Mouse (Mus musculus) heart, postnatal 0 days (tissue): ENCODE measurements at regions not wholly inside any gene's neighbourhood (a gene's known extent, or its start where the extent isn't known, plus 50 kb on each side); places are given as distances from the start of the nearest gene placed in this dataset.

Experiments
- ATAC-seq: fragments of 200-750 bp; cut with Nextera tagmentation; 2 replicates; pipeline ENCODE4 v1.8.0; 2017; ENCODE audit warnings: low read depth, moderate number of reproducible peaks, moderate library complexity; ENCODE audit not compliant: insufficient read depth
- DNase-seq: peaks from one replicate; pipeline ENCODE4 v3.0.0-alpha.2; 2016; ENCODE audit warnings: low spot score
- H3K27ac ChIP-seq: fragments of 300-500 bp; sonication (generic); 2 replicates; pipeline ENCODE4 v1.5.1; 2014; ENCODE audit warnings: low read depth, mild to moderate bottlenecking
- H3K27me3 ChIP-seq: fragments of 300-500 bp; sonication (generic); 2 replicates; pipeline ENCODE4 v1.6.1; 2014; ENCODE audit warnings: low read length, mixed read lengths; ENCODE audit not compliant: control insufficient read depth, insufficient read depth
- H3K36me3 ChIP-seq: fragments of 300-500 bp; sonication (generic); replicated peaks from 2 replicates; pipeline ENCODE4 v1.6.1; 2014; ENCODE audit warnings: low read length, mixed read lengths; ENCODE audit not compliant: control insufficient read depth, insufficient read depth
- H3K4me1 ChIP-seq: fragments of 300-500 bp; sonication (generic); 2 replicates; pipeline ENCODE4 v1.6.1; 2014; ENCODE audit warnings: antibody characterized with exemption; ENCODE audit not compliant: control insufficient read depth, insufficient read depth
- H3K4me2 ChIP-seq: fragments of 300-500 bp; sonication (generic); 2 replicates; pipeline ENCODE4 v1.6.1; 2014; ENCODE audit warnings: low read depth, mild to moderate bottlenecking, low read length, moderate library complexity
- H3K4me3 ChIP-seq: fragments of 300-500 bp; sonication (generic); 2 replicates; pipeline ENCODE4 v1.5.1; 2014; ENCODE audit warnings: low read depth, low read length
- H3K9ac ChIP-seq: fragments of 300-500 bp; sonication (generic); replicated peaks from 2 replicates; pipeline ENCODE4 v1.6.1; 2014; ENCODE audit warnings: low read depth, low read length, mixed read lengths
- H3K9me3 ChIP-seq: fragments of 300-500 bp; sonication (generic); replicated peaks from 2 replicates; pipeline ENCODE4 v1.6.1; 2016; ENCODE audit warnings: low read length; ENCODE audit not compliant: control insufficient read depth
- CTCF ChIP-seq: IDR thresholded peaks from 2 replicates; pipeline ENCODE4 v1.5.1; 2016; ENCODE audit warnings: antibody characterized with exemption, control low read depth, low read depth
- EP300 ChIP-seq: IDR thresholded peaks from 2 replicates; pipeline ENCODE4 v1.6.1; 2016; ENCODE audit warnings: antibody characterized with exemption, low read depth
- WGBS: fragments of 180-500 bp; shearing (Covaris S2); extraction: QIAGEN DNeasy Blood & Tissue Kit; methylation state at CpG from one replicate; pipeline ENCODE4 v1.1.7; 2014; 5-methylcytosine and 5-hydroxymethylcytosine counted together

GRCm38 (mm10) chr5:41117658-41118057, 590.3 kb downstream of the Rab28 start:
- H3K27ac ChIP-seq: no peak overlapping the region
- H3K36me3 ChIP-seq: no peaks in the 10 kb centered on the region
- no peak overlapping the region for H3K9ac ChIP-seq
- H3K4me3 ChIP-seq: no peak overlapping the region
- no peaks in the 10 kb centered on the region for H3K27me3 ChIP-seq
- H3K4me2 ChIP-seq: no peak overlapping the region
- no peak for TF ChIP-seq CTCF
- no peak for TF ChIP-seq EP300
- 40% methylated on average over 3 of the region's 3 CpGs for WGBS
- H3K9me3 ChIP-seq: no peaks in the 10 kb centered on the region
- DNase-seq: no peak
- ATAC-seq: no peak
- no peaks in the 10 kb centered on the region for H3K4me1 ChIP-seq

- 45% methylated on average over 5 of the region's 5 CpGs for WGBS
- TF ChIP-seq EP300: no peak
- TF ChIP-seq CTCF: no peak
- Histone ChIP-seq H3K4me3 (no peak overlapping the region), H3K36me3 (no peaks in the 10 kb centered on the region), H3K9me3 (no peaks in the 10 kb centered on the region), H3K4me1 (no peaks in the 10 kb centered on the region), H3K4me2 (no peak overlapping the region), H3K27ac (no peak overlapping the region), H3K9ac (no peak overlapping the region), H3K27me3 (no peaks in the 10 kb centered on the region)
- ATAC-seq (no peak), DNase-seq (no peak)
These were observed 620.2 kb downstream of the Rab28 start for GRCm38 (mm10) chr5:41087773-41088172.

GRCm38 (mm10) chr5:41076412-41076811, 631.5 kb downstream of the Rab28 start:
- Histone ChIP-seq H3K9me3 (no peaks in the 10 kb centered on the region), H3K27me3 (no peaks in the 10 kb centered on the region), H3K4me2 (no peak overlapping the region), H3K9ac (no peak overlapping the region), H3K4me3 (no peak overlapping the region), H3K36me3 (no peaks in the 10 kb centered on the region), H3K4me1 (no peaks in the 10 kb centered on the region), H3K27ac (no peak overlapping the region)
- TF ChIP-seq EP300 (no peak), CTCF (no peak)
- WGBS: 55% methylated on average over 2 of the region's 2 CpGs
- ATAC-seq (no peak), DNase-seq (no peak)

- H3K4me2 ChIP-seq: no peak overlapping the region
- H3K9me3 ChIP-seq: no peaks in the 10 kb centered on the region
- no peaks in the 10 kb centered on the region for H3K27me3 ChIP-seq
- H3K4me3 ChIP-seq: no peak overlapping the region
- no peak for ATAC-seq
- H3K4me1 ChIP-seq: no peaks in the 10 kb centered on the region
- no peak for DNase-seq
- TF ChIP-seq CTCF: no peak
- no peak for TF ChIP-seq EP300
- H3K9ac ChIP-seq: no peak overlapping the region
- H3K27ac ChIP-seq: no peak overlapping the region
- H3K36me3 ChIP-seq: no peaks in the 10 kb centered on the region
- WGBS: 78% methylated on average over 9 of the region's 9 CpGs
These were observed 646.3 kb downstream of the Rab28 start for GRCm38 (mm10) chr5:41061646-41062045.

- ATAC-seq (no peak), DNase-seq (no peak)
- Histone ChIP-seq H3K9me3 (no peaks in the 10 kb centered on the region), H3K27ac (no peak overlapping the region), H3K4me3 (no peak overlapping the region), H3K4me1 (no peaks in the 10 kb centered on the region), H3K4me2 (no peak overlapping the region), H3K36me3 (no peaks in the 10 kb centered on the region), H3K27me3 (no peaks in the 10 kb centered on the region), H3K9ac (no peak overlapping the region)
- TF ChIP-seq EP300 (no peak), CTCF (no peak)
- 52% methylated on average over 3 of the region's 3 CpGs for WGBS
These were observed 646.7 kb downstream of the Rab28 start for GRCm38 (mm10) chr5:41061222-41061621.

DNA sequence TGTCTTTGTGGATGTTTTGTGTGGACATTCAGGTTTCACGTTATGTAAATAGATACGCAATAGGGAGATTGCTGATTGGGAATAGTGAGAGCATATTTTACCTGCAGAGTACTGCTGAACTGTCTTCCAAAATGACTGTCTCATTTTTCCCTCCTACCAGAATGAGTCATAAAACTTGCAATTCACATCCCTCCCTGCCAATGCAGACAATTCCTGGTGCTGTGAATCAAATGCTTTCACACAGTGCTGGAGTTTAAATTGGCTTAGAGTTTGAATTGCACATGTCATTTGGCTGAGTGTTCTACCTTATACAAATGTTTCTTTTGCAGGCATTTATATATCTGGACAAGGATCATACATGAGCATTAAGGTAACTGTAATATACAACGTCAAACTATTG, 649.9 kb downstream of the Rab28 start:
- no peak overlapping the region for H3K27ac ChIP-seq
- no peak overlapping the region for H3K4me2 ChIP-seq
- DNase-seq: no peak
- H3K27me3 ChIP-seq: no peaks in the 10 kb centered on the region
- H3K36me3 ChIP-seq: no peaks in the 10 kb centered on the region
- H3K4me1 ChIP-seq: no peaks in the 10 kb centered on the region
- no peaks in the 10 kb centered on the region for H3K9me3 ChIP-seq
- H3K9ac ChIP-seq: no peak overlapping the region
- no peak for TF ChIP-seq CTCF
- TF ChIP-seq EP300: no peak
- no peak overlapping the region for H3K4me3 ChIP-seq
- ATAC-seq: no peak
- 82% methylated on average over 3 of the region's 3 CpGs for WGBS
